8 mouse cellular contexts compared by ENCODE assay signal in genomic region chr12:76837101-76837843, GRCm38 (mm10). TPM values are rescaled to one million over a fixed set of nuclear protein-coding genes. Genes with fewer than 3 reads are reported as not detected.
A peak's percentile ranks its signal among the peaks of the same experiment; 100 is the strongest.
DNase-seq lines count a peak whose midpoint lies in the region; ATAC-seq and TF ChIP-seq lines count a peak whose summit lies in the region.

No protein-coding gene starts in this region.

- peak overlapping the region; percentile 54 for H3K4me2 ChIP-seq in forebrain, postnatal 0 days (ENCODE audit: low read depth)
- H3K4me2 ChIP-seq in lung, embryonic 16.5 days (ENCODE audit: low read depth, low read length), result peak overlapping the region; percentile 61

- peak; percentile 99 for ATAC-seq in forebrain, postnatal 0 days
- peak; percentile 97 to 98 for ATAC-seq in hematopoietic stem cell, adult 5-6 weeks (replicated peaks in 1 of 2; ENCODE audit: insufficient read depth in 1 of 2, low FRiP score in 2 of 2, low TSS enrichment in 1 of 2, low read depth in 1 of 2, poor library complexity in 2 of 2, severe bottlenecking in 2 of 2)
- peak; percentile 99 for ATAC-seq in lung, embryonic 16.5 days (ENCODE audit: low read depth)

- peaks cover 11% of the 10 kb centered on the region for H3K79me2 ChIP-seq in MEL (ENCODE audit: control insufficient read depth, insufficient read depth, low read length, poor library complexity)

- WGBS in cerebellum, adult 2 months, result under 1% methylated on average over 43 of the region's 43 CpGs
- WGBS in forebrain, postnatal 0 days, result 2% methylated on average over 43 of the region's 43 CpGs
- WGBS in lung, embryonic 16.5 days, result under 1% methylated on average over 43 of the region's 43 CpGs

- DNase-seq in MEL (ENCODE audit: low read depth, low spot score), result peak; percentile 98
- peak; percentile 100 for DNase-seq in cerebellum, adult 2 months
- peak; percentile 98 for DNase-seq in forebrain, postnatal 0 days
- DNase-seq in layer of hippocampus, adult 9-10 months (ENCODE audit: low spot score), result peak; percentile 99
- DNase-seq in ovary, postnatal 10 days (ENCODE audit: low spot score), result peak; percentile 89
- DNase-seq in thymus, postnatal 10 days (ENCODE audit: low spot score in 2 of 2), result peak; percentile 96 to 97

- TF ChIP-seq POLR2A in MEL (IDR thresholded peaks at IDR 0.05; ENCODE audit: control insufficient read depth in 1 of 2, insufficient read depth in 1 of 2, low read depth in 1 of 2, low read length in 2 of 2, poor library complexity in 1 of 2), result peak in 1 of 2 experiments; percentile 81
- no peak for TF ChIP-seq POLR2A in cerebellum, adult 2 months (IDR thresholded peaks at IDR 0.05; ENCODE audit: borderline replicate concordance, insufficient read depth, low read length)

- peaks cover 0 to 14% of the 10 kb centered on the region in 2 experiments; a peak in 2 of 4 replicates for H3K36me3 ChIP-seq in MEL (ENCODE audit: control insufficient read depth in 1 of 2, insufficient read depth in 2 of 2, low read length in 2 of 2)
- no peaks in the 10 kb centered on the region for H3K36me3 ChIP-seq in forebrain, postnatal 0 days (ENCODE audit: insufficient read depth)
- H3K36me3 ChIP-seq in lung, embryonic 16.5 days (ENCODE audit: control insufficient read depth, insufficient read depth, low read length), result no peaks in the 10 kb centered on the region

- TF ChIP-seq EP300 in MEL (IDR thresholded peaks at IDR 0.05; ENCODE audit: low read depth in 1 of 2, low read length in 2 of 2), result peak; percentile 30 to 35; a peak in 2 of 4 replicates

- peaks cover 5 to 9% of the 10 kb centered on the region in 2 experiments for H3K4me1 ChIP-seq in MEL (ENCODE audit: control insufficient read depth in 1 of 2, insufficient read depth in 2 of 2, low read length in 2 of 2)
- peaks cover 23% of the 10 kb centered on the region for H3K4me1 ChIP-seq in cerebellum, adult 2 months (ENCODE audit: control insufficient read depth, insufficient read depth, low read length)
- peaks cover 8% of the 10 kb centered on the region for H3K4me1 ChIP-seq in forebrain, postnatal 0 days (ENCODE audit: insufficient read depth)
- peaks cover 7% of the 10 kb centered on the region for H3K4me1 ChIP-seq in lung, embryonic 16.5 days (replicated peaks; ENCODE audit: control insufficient read depth, insufficient read depth, low read length)

- TF ChIP-seq RAD21 in MEL (IDR thresholded peaks at IDR 0.05; ENCODE audit: low read depth, low read length), result peak; percentile 92

- H3K9ac ChIP-seq in MEL (ENCODE audit: control insufficient read depth, low read depth, low read length, poor library complexity, severe bottlenecking), result peak overlapping the region; percentile 91
- peak overlapping the region; percentile 71 for H3K9ac ChIP-seq in forebrain, postnatal 0 days
- H3K9ac ChIP-seq in lung, embryonic 16.5 days (ENCODE audit: low read length), result peak overlapping the region; percentile 78

- H3K4me3 ChIP-seq in MEL (ENCODE audit: control insufficient read depth in 1 of 2, insufficient read depth in 1 of 2, low read depth in 2 of 2, low read length in 2 of 2), result peak overlapping the region; percentile 71 to 91
- peak overlapping the region; percentile 89 for H3K4me3 ChIP-seq in cerebellum, adult 2 months (replicated peaks; ENCODE audit: insufficient read depth, low read depth, low read length)
- H3K4me3 ChIP-seq in forebrain, postnatal 0 days (ENCODE audit: low read depth, low read length), result peak overlapping the region; percentile 64
- H3K4me3 ChIP-seq in lung, embryonic 16.5 days (ENCODE audit: low read length), result peak overlapping the region; percentile 69

- peak; percentile 63 to 92 (median 79) for TF ChIP-seq CTCF in MEL (IDR thresholded peaks at IDR 0.05 in 2 of 3, conservative IDR thresholded peaks at IDR 0.05 in 1 of 3; ENCODE audit: control insufficient read depth in 1 of 3, insufficient read depth in 1 of 3, low read depth in 2 of 3, low read length in 3 of 3, poor library complexity in 1 of 3, severe bottlenecking in 1 of 3)
- peak; percentile 87 for TF ChIP-seq CTCF in cerebellum, adult 2 months (IDR thresholded peaks at IDR 0.05; ENCODE audit: borderline replicate concordance, insufficient read depth, low read depth, low read length)
- TF ChIP-seq CTCF in forebrain, postnatal 0 days (IDR thresholded peaks at IDR 0.05; ENCODE audit: low read depth), result peak; percentile 85

- peak overlapping the region; percentile 87 for H3K27ac ChIP-seq in MEL (ENCODE audit: control insufficient read depth, low read depth, low read length)
- H3K27ac ChIP-seq in cerebellum, adult 2 months (ENCODE audit: insufficient read depth, low read length), result peak overlapping the region; percentile 88
- peak overlapping the region; percentile 80 for H3K27ac ChIP-seq in forebrain, postnatal 0 days (ENCODE audit: low read depth, low read length)
- H3K27ac ChIP-seq in lung, embryonic 16.5 days (ENCODE audit: low read length), result peak overlapping the region; percentile 62

- no peaks in the 10 kb centered on the region for H3K9me3 ChIP-seq in MEL (replicated peaks; ENCODE audit: insufficient read depth, low read length)
- H3K9me3 ChIP-seq in forebrain, postnatal 0 days (ENCODE audit: low read length), result no peaks in the 10 kb centered on the region
- no peaks in the 10 kb centered on the region for H3K9me3 ChIP-seq in lung, embryonic 16.5 days (ENCODE audit: control insufficient read depth, low read length)

- H3K27me3 ChIP-seq in MEL (ENCODE audit: control insufficient read depth in 1 of 2, insufficient read depth in 2 of 2, low read length in 2 of 2), result no peaks in the 10 kb centered on the region
- H3K27me3 ChIP-seq in cerebellum, adult 2 months (ENCODE audit: control insufficient read depth, insufficient read depth, low read length), result no peaks in the 10 kb centered on the region
- no peaks in the 10 kb centered on the region; the same call in 1 of the 2 replicates for H3K27me3 ChIP-seq in forebrain, postnatal 0 days (ENCODE audit: insufficient read depth, low read length)
- H3K27me3 ChIP-seq in lung, embryonic 16.5 days (ENCODE audit: control insufficient read depth, insufficient read depth, low read depth, low read length), result no peaks in the 10 kb centered on the region

TF ChIP-seq in MEL, 35 proteins besides CTCF, POLR2A, EP300 and RAD21 (continues in another document):
- peak; percentile 92 for TF ChIP-seq HCFC1 (IDR thresholded peaks at IDR 0.05; ENCODE audit: low read depth, low read length)
- peak; percentile 79 for TF ChIP-seq ZNF384 (IDR thresholded peaks at IDR 0.05; ENCODE audit: low read depth, low read length)
- TF ChIP-seq MEF2A (IDR thresholded peaks at IDR 0.05; ENCODE audit: extremely low read depth, insufficient replicate concordance, low read depth, low read length, poor library complexity, severe bottlenecking), result no peak
- TF ChIP-seq MAZ (IDR thresholded peaks at IDR 0.05; ENCODE audit: low read depth, low read length), result peak; percentile 53; the same call in 1 of the 2 replicates
- TF ChIP-seq GABPA (IDR thresholded peaks at IDR 0.05; ENCODE audit: low read depth, low read length), result no peak
- TF ChIP-seq ELF1 (IDR thresholded peaks at IDR 0.05; ENCODE audit: low read depth, low read length), result peak; percentile 55; the same call in 1 of the 2 replicates
- no peak for TF ChIP-seq RCOR1 (IDR thresholded peaks at IDR 0.05; ENCODE audit: low read depth, low read length)
- peak; percentile 66; the same call in 1 of the 2 replicates for TF ChIP-seq NELFE (IDR thresholded peaks at IDR 0.05; ENCODE audit: low read depth, low read length)
- TF ChIP-seq E2F4 (IDR thresholded peaks at IDR 0.05; ENCODE audit: borderline replicate concordance, low read depth, low read length), result no peak
- 0 out of 2 replicates have a peak, but pooled peaks have one; percentile 34 for TF ChIP-seq MAFK (IDR thresholded peaks at IDR 0.05; ENCODE audit: borderline replicate concordance, low read depth, low read length)
- no peak for TF ChIP-seq JUND (IDR thresholded peaks at IDR 0.05; ENCODE audit: low read depth, low read length)
- TF ChIP-seq UBTF (IDR thresholded peaks at IDR 0.05; ENCODE audit: borderline replicate concordance, insufficient read depth, low read depth, low read length), result no peak
- TF ChIP-seq ZC3H11A (IDR thresholded peaks at IDR 0.05; ENCODE audit: low read depth, low read length), result peak; percentile 76
- TF ChIP-seq POLR2AphosphoS2 (IDR thresholded peaks at IDR 0.05; ENCODE audit: low read length), result 0 out of 2 replicates have a peak, but pooled peaks have one; percentile 55
- peak; percentile 78 for TF ChIP-seq BHLHE40 (IDR thresholded peaks at IDR 0.05; ENCODE audit: borderline replicate concordance, low read depth, low read length)
- TF ChIP-seq KAT2A (conservative IDR thresholded peaks at IDR 0.05; ENCODE audit: low read depth, low read length), result peak; percentile 65
- no peak for TF ChIP-seq GATA1 (IDR thresholded peaks at IDR 0.05; ENCODE audit: low read depth, low read length)
- peak; percentile 80; the same call in 1 of the 2 replicates for TF ChIP-seq TBP (IDR thresholded peaks at IDR 0.05; ENCODE audit: low read depth, low read length)
- TF ChIP-seq ZKSCAN1 (IDR thresholded peaks at IDR 0.05; ENCODE audit: low read depth, low read length), result no peak
- peak; percentile 92 for TF ChIP-seq SIN3A (IDR thresholded peaks at IDR 0.05; ENCODE audit: low read length)
- TF ChIP-seq MYC (IDR thresholded peaks at IDR 0.05; ENCODE audit: low read depth, low read length), result peak; percentile 97
- TF ChIP-seq POLR2AphosphoS5 (IDR thresholded peaks at IDR 0.05; ENCODE audit: borderline replicate concordance, low read depth, low read length), result no peak

RNA-seq across cellular contexts. Expression of gene Rab15, which starts 14.6 kb away (rescaled TPM):
- total RNA-seq in MEL (2012; rRNA removed), result 2.7 and 3.4 TPM in 2 replicates
- 10 to 100 TPM in 1 of 2 experiments, not detected in 1; 22.7 TPM for polyA plus RNA-seq in MEL (2012; ENCODE audit: insufficient read depth in 1 of 2, insufficient read length in 2 of 2, low read depth in 1 of 2, low replicate concordance in 2 of 2, missing spikeins in 1 of 2)
- polyA plus RNA-seq in cerebellum, adult 2 months (2012; rRNA removed), result 108 and 109 TPM in 2 replicates
- total RNA-seq in forebrain, postnatal 0 days (2014; rRNA removed), result 75.1 and 83.0 TPM in 2 replicates
- 43.7 and 52.6 TPM in 2 replicates for polyA plus RNA-seq in forebrain, postnatal 0 days (2015; fragmentation: Nextera tagmentation; extraction: Ambion mirVana)
- total RNA-seq in hematopoietic stem cell, adult 5-6 weeks (2017), result not detected in 2 replicates
- 34.8 and 35.8 TPM in 2 replicates for polyA plus RNA-seq in lung, embryonic 16.5 days (2015; fragmentation: Nextera tagmentation; extraction: Ambion mirVana)

RNA-seq across cellular contexts. Expression of gene Gpx2, which starts 41.9 kb away (rescaled TPM):
- total RNA-seq in MEL (2012; rRNA removed), result not detected in 2 replicates
- polyA plus RNA-seq in MEL (2012; ENCODE audit: insufficient read depth in 1 of 2, insufficient read length in 2 of 2, low read depth in 1 of 2, low replicate concordance in 2 of 2, missing spikeins in 1 of 2), result not detected
- 2.5 and 3.4 TPM in 2 replicates for polyA plus RNA-seq in cerebellum, adult 2 months (2012; rRNA removed)
- not detected in 2 replicates for total RNA-seq in forebrain, postnatal 0 days (2014; rRNA removed)
- 0.31 TPM in 1 of 2 replicates, not detected in the other for polyA plus RNA-seq in forebrain, postnatal 0 days (2015; fragmentation: Nextera tagmentation; extraction: Ambion mirVana)
- not detected in 2 replicates for total RNA-seq in hematopoietic stem cell, adult 5-6 weeks (2017)
- polyA plus RNA-seq in lung, embryonic 16.5 days (2015; fragmentation: Nextera tagmentation; extraction: Ambion mirVana), result 11.0 and 11.5 TPM in 2 replicates

Comparison
In these comparisons a context has a peak if more than half of its experiments do, and no peak if none do; other contexts are left out.
1. Peak in every context shown above with its lines: DNase-seq, ATAC-seq, H3K4me3 ChIP-seq and H3K27ac ChIP-seq.